Mouse (Mus musculus): ENCODE results near the gene Npas2. TPM values are rescaled to one million over a fixed set of nuclear protein-coding genes. Genes with fewer than 3 reads are reported as not detected.

Npas2 gene
- total and polyA plus RNA-seq, 3 experiments: not detected

- H3K4me3 ChIP-seq (ENCODE audit: control insufficient read depth in 1 of 2, insufficient read depth in 1 of 2, low read depth in 2 of 2, low read length in 2 of 2): no peak overlapping the region
- DNase-seq (ENCODE audit: low read depth, low spot score): no peak
- H3K9ac ChIP-seq (ENCODE audit: control insufficient read depth, low read depth, low read length, poor library complexity, severe bottlenecking): no peak overlapping the region
- no peaks in the 10 kb centered on the region; a peak in 1 of 4 replicates for H3K27me3 ChIP-seq (ENCODE audit: control insufficient read depth in 1 of 2, insufficient read depth in 2 of 2, low read length in 2 of 2)
- no peaks in the 10 kb centered on the region for H3K79me2 ChIP-seq (ENCODE audit: control insufficient read depth, insufficient read depth, low read length, poor library complexity)
- H3K27ac ChIP-seq (ENCODE audit: control insufficient read depth, low read depth, low read length): no peak overlapping the region
- no peaks in the 10 kb centered on the region for H3K9me3 ChIP-seq (replicated peaks; ENCODE audit: insufficient read depth, low read length)
- no peaks in the 10 kb centered on the region for H3K4me1 ChIP-seq (ENCODE audit: control insufficient read depth in 1 of 2, insufficient read depth in 2 of 2, low read length in 2 of 2)
- no peak for TF ChIP-seq TCF12 (IDR thresholded peaks at IDR 0.05; ENCODE audit: low read depth, low read length)
- TF ChIP-seq RCOR1 (IDR thresholded peaks at IDR 0.05; ENCODE audit: low read depth, low read length): no peak
- no peak for TF ChIP-seq BHLHE40 (IDR thresholded peaks at IDR 0.05; ENCODE audit: borderline replicate concordance, low read depth, low read length)
- TF ChIP-seq ZC3H11A (IDR thresholded peaks at IDR 0.05; ENCODE audit: low read depth, low read length): no peak
- TF ChIP-seq KAT2A (conservative IDR thresholded peaks at IDR 0.05; ENCODE audit: low read depth, low read length): no peak
- TF ChIP-seq HCFC1 (IDR thresholded peaks at IDR 0.05; ENCODE audit: low read depth, low read length): no peak
- no peak for TF ChIP-seq ETS1 (IDR thresholded peaks at IDR 0.05; ENCODE audit: low read depth, low read length)
- no peak for TF ChIP-seq NRF1 (IDR thresholded peaks at IDR 0.05; ENCODE audit: insufficient read depth, low read depth, low read length, poor library complexity, severe bottlenecking)
- no peak for TF ChIP-seq NELFE (IDR thresholded peaks at IDR 0.05; ENCODE audit: low read depth, low read length)
- no peak for TF ChIP-seq ZNF384 (IDR thresholded peaks at IDR 0.05; ENCODE audit: low read depth, low read length)
- TF ChIP-seq JUND (IDR thresholded peaks at IDR 0.05; ENCODE audit: low read depth, low read length): no peak
- no peak for TF ChIP-seq MXI1 (IDR thresholded peaks at IDR 0.05; ENCODE audit: low read depth, low read length)
- H3K36me3 ChIP-seq (ENCODE audit: control insufficient read depth in 1 of 2, insufficient read depth in 2 of 2, low read length in 2 of 2): no peaks in the 10 kb centered on the region
Measured at GRCm38 (mm10) chr1:39206942-39207341, 13.4 kb downstream of the Npas2 start.

- no peaks in the 10 kb centered on the region for H3K36me3 ChIP-seq (ENCODE audit: control insufficient read depth in 1 of 2, insufficient read depth in 2 of 2, low read length in 2 of 2)
- H3K79me2 ChIP-seq (ENCODE audit: control insufficient read depth, insufficient read depth, low read length, poor library complexity): no peaks in the 10 kb centered on the region
- TF ChIP-seq ZC3H11A (IDR thresholded peaks at IDR 0.05; ENCODE audit: low read depth, low read length) (no peak), NELFE (IDR thresholded peaks at IDR 0.05; ENCODE audit: low read depth, low read length) (no peak), SIN3A (IDR thresholded peaks at IDR 0.05; ENCODE audit: low read length) (no peak), ELF1 (IDR thresholded peaks at IDR 0.05; ENCODE audit: low read depth, low read length) (no peak), ZKSCAN1 (IDR thresholded peaks at IDR 0.05; ENCODE audit: low read depth, low read length) (no peak), NRF1 (IDR thresholded peaks at IDR 0.05; ENCODE audit: insufficient read depth, low read depth, low read length, poor library complexity, severe bottlenecking) (no peak), CHD2 (IDR thresholded peaks at IDR 0.05; ENCODE audit: low read length) (no peak), GATA1 (IDR thresholded peaks at IDR 0.05; ENCODE audit: low read depth, low read length) (no peak), POLR2AphosphoS5 (IDR thresholded peaks at IDR 0.05; ENCODE audit: borderline replicate concordance, low read depth, low read length) (no peak), POLR2AphosphoS2 (IDR thresholded peaks at IDR 0.05; ENCODE audit: low read length) (no peak), ZMIZ1 (IDR thresholded peaks at IDR 0.05; ENCODE audit: low read depth, low read length) (no peak), MAZ (IDR thresholded peaks at IDR 0.05; ENCODE audit: low read depth, low read length) (no peak)
- H3K4me3 ChIP-seq (ENCODE audit: control insufficient read depth in 1 of 2, insufficient read depth in 1 of 2, low read depth in 2 of 2, low read length in 2 of 2): no peak overlapping the region
- no peaks in the 10 kb centered on the region for H3K4me1 ChIP-seq (ENCODE audit: control insufficient read depth in 1 of 2, insufficient read depth in 2 of 2, low read length in 2 of 2)
- H3K27me3 ChIP-seq (ENCODE audit: control insufficient read depth in 1 of 2, insufficient read depth in 2 of 2, low read length in 2 of 2): no peaks in the 10 kb centered on the region; a peak in 1 of 4 replicates
- H3K27ac ChIP-seq (ENCODE audit: control insufficient read depth, low read depth, low read length): no peak overlapping the region
- DNase-seq (ENCODE audit: low read depth, low spot score): no peak
- no peaks in the 10 kb centered on the region for H3K9me3 ChIP-seq (replicated peaks; ENCODE audit: insufficient read depth, low read length)
- H3K9ac ChIP-seq (ENCODE audit: control insufficient read depth, low read depth, low read length, poor library complexity, severe bottlenecking): no peak overlapping the region
Measured at GRCm38 (mm10) chr1:39210928-39211327, 17.4 kb downstream of the Npas2 start.

Measured in MEL (cell line).